Mouse (Mus musculus): ENCODE measurements around the gene Klhl12.
"Not testable (repeated sequence)": the region's sequence is repeated elsewhere in the genome, so short reads cannot be mapped to it uniquely, and the experiment has no call there.

GRCm38 (mm10) chr1:134533710-134534109 lies 78.4 kb downstream of the Klhl12 start:
- TF ChIP-seq POLR2A (IDR thresholded peaks at IDR 0.05; ENCODE audit: borderline replicate concordance, control insufficient read depth, low read depth, low read length); CTCF (IDR thresholded peaks at IDR 0.05; ENCODE audit: control insufficient read depth, insufficient read depth, low read length): not testable (repeated sequence)
